Mouse (Mus musculus): ENCODE measurements around the gene Syt12. TPM values are rescaled to one million over a fixed set of nuclear protein-coding genes. Genes with fewer than 3 reads are reported as not detected.

Syt12 gene
- total and polyA plus RNA-seq, 2 experiments from 2014 or later = 2.9 to 13.0 TPM

- Histone ChIP-seq H3K27me3 (ENCODE audit: insufficient read depth, low read length) (no peaks in the 10 kb centered on the region), H3K4me3 (ENCODE audit: low read depth, low read length) (no peak overlapping the region), H3K4me1 (ENCODE audit: insufficient read depth) (no peaks in the 10 kb centered on the region), H3K9ac (no peak overlapping the region), H3K4me2 (ENCODE audit: low read depth) (no peak overlapping the region), H3K27ac (ENCODE audit: low read depth, low read length) (no peak overlapping the region), H3K36me3 (ENCODE audit: insufficient read depth) (no peaks in the 10 kb centered on the region), H3K9me3 (ENCODE audit: low read length) (no peaks in the 10 kb centered on the region)
- 5% methylated on average over 4 of the region's 4 CpGs for WGBS
- peak; percentile 89 for DNase-seq
- ATAC-seq = peak; percentile 86
- TF ChIP-seq CTCF (IDR thresholded peaks at IDR 0.05; ENCODE audit: low read depth) = peak; percentile 97
Observed at GRCm38 (mm10) chr19:4497263-4497973, 20.2 kb upstream of the Syt12 start.

GRCm38 (mm10) chr19:4496535-4497262, 19.5 kb upstream of the Syt12 start:
- H3K4me2 ChIP-seq (ENCODE audit: low read depth) = no peak overlapping the region
- no peaks in the 10 kb centered on the region for H3K27me3 ChIP-seq (ENCODE audit: insufficient read depth, low read length)
- ATAC-seq (no peak), DNase-seq (no peak)
- no peaks in the 10 kb centered on the region for H3K4me1 ChIP-seq (ENCODE audit: insufficient read depth)
- no peak overlapping the region for H3K9ac ChIP-seq
- H3K9me3 ChIP-seq (ENCODE audit: low read length) = no peaks in the 10 kb centered on the region
- H3K36me3 ChIP-seq (ENCODE audit: insufficient read depth) = no peaks in the 10 kb centered on the region
- WGBS = 90% methylated on average over 3 of the region's 3 CpGs
- H3K27ac ChIP-seq (ENCODE audit: low read depth, low read length) = no peak overlapping the region
- no peak overlapping the region for H3K4me3 ChIP-seq (ENCODE audit: low read depth, low read length)
- TF ChIP-seq CTCF (IDR thresholded peaks at IDR 0.05; ENCODE audit: low read depth) = no peak

DNA sequence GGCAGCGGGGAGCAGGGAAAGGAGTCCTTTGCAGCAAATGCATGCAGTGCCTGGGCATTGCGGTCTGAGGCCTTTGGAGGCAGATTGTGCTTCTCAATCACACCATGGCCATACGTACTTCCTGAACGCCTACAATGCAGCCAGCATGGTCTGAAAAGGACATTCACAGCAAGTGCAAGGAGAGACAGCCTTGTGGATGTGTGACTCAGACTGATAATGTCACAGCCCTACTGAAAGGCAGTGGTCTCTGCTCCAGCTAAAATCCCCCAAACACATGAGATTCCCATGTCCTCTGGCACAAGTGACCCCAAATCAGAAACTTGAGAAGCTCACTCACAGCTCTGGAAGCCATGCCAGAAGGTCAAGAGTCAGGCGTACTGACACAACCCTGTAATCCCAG, 18.6 kb upstream of the Syt12 start:
- TF ChIP-seq CTCF (IDR thresholded peaks at IDR 0.05; ENCODE audit: low read depth) = no peak
- Histone ChIP-seq H3K36me3 (ENCODE audit: insufficient read depth) (no peaks in the 10 kb centered on the region), H3K27ac (ENCODE audit: low read depth, low read length) (no peak overlapping the region), H3K4me2 (ENCODE audit: low read depth) (no peak overlapping the region), H3K4me1 (ENCODE audit: insufficient read depth) (no peaks in the 10 kb centered on the region), H3K4me3 (ENCODE audit: low read depth, low read length) (no peak overlapping the region), H3K9ac (no peak overlapping the region), H3K27me3 (ENCODE audit: insufficient read depth, low read length) (no peaks in the 10 kb centered on the region), H3K9me3 (ENCODE audit: low read length) (no peaks in the 10 kb centered on the region)
- DNase-seq (no peak), ATAC-seq (no peak)
- WGBS = 93% methylated on average over 5 of the region's 5 CpGs

- no peak for TF ChIP-seq CTCF (IDR thresholded peaks at IDR 0.05; ENCODE audit: low read depth)
- H3K9me3 ChIP-seq (ENCODE audit: low read length) = no peaks in the 10 kb centered on the region
- no peaks in the 10 kb centered on the region for H3K27me3 ChIP-seq (ENCODE audit: insufficient read depth, low read length)
- H3K9ac ChIP-seq = no peak overlapping the region
- no peaks in the 10 kb centered on the region for H3K36me3 ChIP-seq (ENCODE audit: insufficient read depth)
- ATAC-seq (no peak), DNase-seq (no peak)
- WGBS = 73% methylated on average over 7 of the region's 7 CpGs
- no peak overlapping the region for H3K4me2 ChIP-seq (ENCODE audit: low read depth)
- H3K4me1 ChIP-seq (ENCODE audit: insufficient read depth) = no peaks in the 10 kb centered on the region
- no peak overlapping the region for H3K4me3 ChIP-seq (ENCODE audit: low read depth, low read length)
- no peak overlapping the region for H3K27ac ChIP-seq (ENCODE audit: low read depth, low read length)
Observed at GRCm38 (mm10) chr19:4494707-4495106, 17.5 kb upstream of the Syt12 start.

- H3K9ac ChIP-seq = no peak overlapping the region
- H3K9me3 ChIP-seq (ENCODE audit: low read length) = no peaks in the 10 kb centered on the region
- H3K4me3 ChIP-seq (ENCODE audit: low read depth, low read length) = no peak overlapping the region
- H3K36me3 ChIP-seq (ENCODE audit: insufficient read depth) = no peaks in the 10 kb centered on the region
- WGBS = 55% methylated on average over 9 of the region's 9 CpGs
- no peak for DNase-seq
- H3K27me3 ChIP-seq (ENCODE audit: insufficient read depth, low read length) = no peaks in the 10 kb centered on the region
- ATAC-seq = peak; percentile 18; the same call in 1 of the 2 replicates
- no peak overlapping the region for H3K27ac ChIP-seq (ENCODE audit: low read depth, low read length)
- H3K4me1 ChIP-seq (ENCODE audit: insufficient read depth) = no peaks in the 10 kb centered on the region
- H3K4me2 ChIP-seq (ENCODE audit: low read depth) = no peak overlapping the region
- TF ChIP-seq CTCF (IDR thresholded peaks at IDR 0.05; ENCODE audit: low read depth) = no peak
Observed at GRCm38 (mm10) chr19:4492526-4493296, 15.5 kb upstream of the Syt12 start.

DNA sequence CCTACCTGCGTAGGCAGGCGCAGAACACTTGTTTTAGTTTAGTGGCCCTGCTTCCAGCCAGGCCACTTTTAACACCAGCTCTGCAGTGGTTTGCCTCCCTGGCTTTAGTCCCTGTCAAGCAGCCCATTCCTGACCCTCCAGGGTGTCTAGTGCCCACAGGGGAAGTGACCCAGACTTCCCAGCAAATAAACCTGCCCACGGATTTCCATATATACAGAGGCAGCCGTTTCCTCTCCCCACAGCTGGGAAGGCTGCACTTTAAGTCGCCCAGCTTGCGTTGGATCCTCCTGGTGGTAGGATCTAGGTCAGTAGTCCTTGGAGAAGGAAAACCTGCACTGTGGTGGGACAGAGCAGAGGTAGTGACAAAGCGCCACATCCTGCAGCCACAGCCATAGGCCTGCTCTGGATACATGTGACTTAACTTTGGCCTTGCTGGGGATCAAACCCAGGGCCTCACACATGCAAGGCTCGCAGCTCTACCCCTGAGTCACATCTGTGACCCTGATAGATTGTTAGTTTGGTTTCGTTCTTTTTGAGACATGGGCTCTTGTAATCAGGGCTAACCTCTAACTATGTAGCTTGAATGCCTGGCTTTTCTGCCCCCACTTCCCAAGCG, 13.9 kb upstream of the Syt12 start:
- Histone ChIP-seq H3K9ac (no peak overlapping the region), H3K4me3 (ENCODE audit: low read depth, low read length) (no peak overlapping the region), H3K27ac (ENCODE audit: low read depth, low read length) (no peak overlapping the region), H3K27me3 (ENCODE audit: insufficient read depth, low read length) (no peaks in the 10 kb centered on the region), H3K4me2 (ENCODE audit: low read depth) (no peak overlapping the region), H3K9me3 (ENCODE audit: low read length) (no peaks in the 10 kb centered on the region), H3K36me3 (ENCODE audit: insufficient read depth) (no peaks in the 10 kb centered on the region), H3K4me1 (ENCODE audit: insufficient read depth) (no peaks in the 10 kb centered on the region)
- no peak for ATAC-seq
- DNase-seq = no peak
- no peak; the same call in 1 of the 2 replicates for TF ChIP-seq CTCF (IDR thresholded peaks at IDR 0.05; ENCODE audit: low read depth)
- WGBS = 77% methylated on average over 10 of the region's 10 CpGs

Data from forebrain, postnatal 0 days (tissue).